Mouse (Mus musculus) right cerebral cortex, adult 18-20 months (tissue): ENCODE results near the gene Atp8a2.

Experiments
- DNase-seq: peaks from one replicate; pipeline ENCODE4 v3.0.0; 2022; ENCODE audit warnings: mixed read lengths

Atp8a2 gene

GRCm38 (mm10) chr14:59590614-59591013, 606.4 kb downstream of the Atp8a2 start:
- no peak for DNase-seq
